Mouse (Mus musculus) limb, embryonic 13.5 days (tissue): ENCODE results near the gene Caskin2. TPM values are rescaled to one million over a fixed set of nuclear protein-coding genes. Genes with fewer than 3 reads are reported as not detected.

Experiments used
- ATAC-seq: fragments of 200-750 bp; cut with Nextera tagmentation; 2 replicates; pipeline ENCODE4 v1.8.0; 2017; ENCODE audit warnings: low read depth, moderate number of reproducible peaks, moderate TSS enrichment; ENCODE audit not compliant: low FRiP score
- H3K27ac ChIP-seq: fragments of 300-500 bp; sonication (generic); 2 replicates; pipeline ENCODE4 v1.5.1; 2015; ENCODE audit warnings: inconsistent platforms, mild to moderate bottlenecking, moderate library complexity
- H3K27me3 ChIP-seq: fragments of 300-500 bp; sonication (generic); 2 replicates; pipeline ENCODE4 v1.6.1; 2015; ENCODE audit warnings: mild to moderate bottlenecking, inconsistent platforms
- H3K36me3 ChIP-seq: fragments of 300-500 bp; sonication (generic); 2 replicates; pipeline ENCODE4 v1.6.1; 2015; ENCODE audit warnings: inconsistent platforms, mild to moderate bottlenecking, moderate library complexity
- H3K4me1 ChIP-seq: fragments of 300-500 bp; sonication (generic); 2 replicates; pipeline ENCODE4 v1.6.1; 2015; ENCODE audit warnings: inconsistent platforms
- H3K4me2 ChIP-seq: fragments of 300-500 bp; sonication (generic); replicated peaks from 2 replicates; pipeline ENCODE4 v1.6.1; 2015; ENCODE audit warnings: inconsistent platforms, mild to moderate bottlenecking, moderate library complexity
- H3K4me3 ChIP-seq: fragments of 300-500 bp; sonication (generic); 2 replicates; pipeline ENCODE4 v1.5.1; 2015; ENCODE audit warnings: moderate library complexity, mild to moderate bottlenecking, inconsistent platforms
- H3K9ac ChIP-seq: fragments of 300-500 bp; sonication (generic); 2 replicates; pipeline ENCODE4 v1.6.1; 2015; ENCODE audit warnings: mild to moderate bottlenecking, inconsistent platforms
- H3K9me3 ChIP-seq: fragments of 300-500 bp; sonication (generic); 2 replicates; pipeline ENCODE4 v1.6.1; 2016; ENCODE audit warnings: inconsistent platforms
- WGBS: fragments of 180-500 bp; shearing (Covaris S2); methylation state at CpG from one replicate; pipeline ENCODE4 v1.1.7; 2015; 5-methylcytosine and 5-hydroxymethylcytosine counted together
- polyA plus RNA-seq: library from polyadenylated mRNA; unstranded; fragments of >200 nt; fragmentation: Nextera tagmentation; extraction: Ambion mirVana; gene quantifications from 2 replicates; pipeline ENCODE4 v1.2.1, GENCODE M21; 2015

Gene Caskin2
- polyA plus RNA-seq, 1 experiment from 2014 or later, result 19.4 TPM

- Histone ChIP-seq H3K4me1 (peaks cover 33% of the 10 kb centered on the region), H3K27me3 (no peaks in the 10 kb centered on the region), H3K9me3 (peaks cover 4% of the 10 kb centered on the region; the same call in 1 of the 2 replicates), H3K9ac (no peak overlapping the region), H3K27ac (no peak overlapping the region), H3K4me2 (no peak overlapping the region), H3K36me3 (peaks cover 8% of the 10 kb centered on the region), H3K4me3 (no peak overlapping the region)
- ATAC-seq, result no peak
- 81% methylated on average over 6 of the region's 6 CpGs for WGBS
Observed at GRCm38 (mm10) chr11:115841044-115841443, 27.6 kb upstream of the Caskin2 start.

- 64% methylated on average over 3 of the region's 3 CpGs for whole genome bisulfite sequencing
- Histone ChIP-seq H3K4me3 (no peak overlapping the region), H3K4me2 (no peak overlapping the region), H3K9ac (no peak overlapping the region), H3K9me3 (no peaks in the 10 kb centered on the region), H3K27me3 (no peaks in the 10 kb centered on the region), H3K36me3 (no peaks in the 10 kb centered on the region), H3K27ac (no peak overlapping the region), H3K4me1 (peaks cover 33% of the 10 kb centered on the region)
- no peak for ATAC-seq
Observed at GRCm38 (mm10) chr11:115839732-115840131, 26.3 kb upstream of the Caskin2 start.

GRCm38 (mm10) chr11:115838895-115839311 is 25.5 kb upstream of the Caskin2 start:
- Histone ChIP-seq H3K9ac (no peak overlapping the region), H3K9me3 (no peaks in the 10 kb centered on the region), H3K4me2 (no peak overlapping the region), H3K27ac (no peak overlapping the region), H3K4me3 (no peak overlapping the region), H3K27me3 (no peaks in the 10 kb centered on the region), H3K36me3 (no peaks in the 10 kb centered on the region), H3K4me1 (peaks cover 40% of the 10 kb centered on the region)
- no peak for ATAC-seq
- 28% methylated on average over 4 of the region's 4 CpGs for WGBS

- 91% methylated on average over 22 of the region's 22 CpGs for WGBS
- no peak for ATAC-seq
Observed at GRCm38 (mm10) chr11:115837606-115838345, 24.3 kb upstream of the Caskin2 start.

GRCm38 (mm10) chr11:115836656-115837395 is 23.4 kb upstream of the Caskin2 start:
- WGBS, result 55% methylated on average over 11 of the region's 11 CpGs
- H3K27me3 ChIP-seq, result 0 out of 2 replicates have a peak, but pooled peaks cover under 1% of the 10 kb centered on the region
- H3K36me3 ChIP-seq, result no peaks in the 10 kb centered on the region
- H3K4me1 ChIP-seq, result peaks cover 53% of the 10 kb centered on the region
- no peak overlapping the region for H3K4me2 ChIP-seq
- ATAC-seq, result no peak
- no peak overlapping the region for H3K27ac ChIP-seq
- no peak overlapping the region for H3K4me3 ChIP-seq
- no peaks in the 10 kb centered on the region for H3K9me3 ChIP-seq
- no peak overlapping the region for H3K9ac ChIP-seq

More at GRCm38 (mm10) chr11:115837606-115838345, 24.3 kb upstream of the Caskin2 start:
- H3K4me2 ChIP-seq, result no peak overlapping the region
- H3K27ac ChIP-seq, result no peak overlapping the region
- no peak overlapping the region for H3K9ac ChIP-seq
- H3K4me1 ChIP-seq, result peaks cover 52% of the 10 kb centered on the region
- no peak overlapping the region for H3K4me3 ChIP-seq
- H3K27me3 ChIP-seq, result no peaks in the 10 kb centered on the region
- H3K9me3 ChIP-seq, result no peaks in the 10 kb centered on the region
- no peaks in the 10 kb centered on the region for H3K36me3 ChIP-seq

- H3K9ac ChIP-seq, result peak overlapping the region; percentile 50; the same call in 1 of the 2 replicates
- H3K27ac ChIP-seq, result no peak overlapping the region
- WGBS, result 50% methylated on average over 6 of the region's 6 CpGs
- peaks cover 53% of the 10 kb centered on the region for H3K4me1 ChIP-seq
- no peak for ATAC-seq
- H3K36me3 ChIP-seq, result no peaks in the 10 kb centered on the region
- no peaks in the 10 kb centered on the region for H3K9me3 ChIP-seq
- H3K27me3 ChIP-seq, result peaks cover 22% of the 10 kb centered on the region
- H3K4me2 ChIP-seq, result no peak overlapping the region
- H3K4me3 ChIP-seq, result no peak overlapping the region
Observed at GRCm38 (mm10) chr11:115834033-115834432, 20.6 kb upstream of the Caskin2 start.

- H3K9me3 ChIP-seq, result no peaks in the 10 kb centered on the region
- H3K4me2 ChIP-seq, result peak overlapping the region; percentile 23; the same call in 1 of the 2 replicates
- 0 out of 2 replicates have a peak overlapping the region, but pooled peaks have one; percentile 25 for H3K9ac ChIP-seq
- H3K27ac ChIP-seq, result peak overlapping the region; percentile 10; the same call in 1 of the 2 replicates
- H3K4me1 ChIP-seq, result peaks cover 51% of the 10 kb centered on the region
- WGBS, result 12% methylated on average over 8 of the region's 8 CpGs
- no peaks in the 10 kb centered on the region for H3K36me3 ChIP-seq
- peaks cover 22% of the 10 kb centered on the region for H3K27me3 ChIP-seq
- no peak overlapping the region for H3K4me3 ChIP-seq
- ATAC-seq, result no peak
Observed at GRCm38 (mm10) chr11:115833021-115833513, 19.6 kb upstream of the Caskin2 start.

- H3K4me1 ChIP-seq, result peaks cover 51% of the 10 kb centered on the region
- H3K9ac ChIP-seq, result 0 out of 2 replicates have a peak overlapping the region, but pooled peaks have one; percentile 25
Observed at GRCm38 (mm10) chr11:115832523-115832922, 19.1 kb upstream of the Caskin2 start.

GRCm38 (mm10) chr11:115832064-115832463 is 18.6 kb upstream of the Caskin2 start:
- no peak for ATAC-seq

More at GRCm38 (mm10) chr11:115832523-115832922, 19.1 kb upstream of the Caskin2 start:
- no peak overlapping the region for H3K4me3 ChIP-seq
- ATAC-seq, result 0 out of 2 replicates have a peak, but pooled peaks have one; percentile 20
- 8% methylated on average over 8 of the region's 8 CpGs for WGBS
- H3K27me3 ChIP-seq, result peaks cover 22% of the 10 kb centered on the region
- peak overlapping the region; percentile 23; the same call in 1 of the 2 replicates for H3K4me2 ChIP-seq
- H3K27ac ChIP-seq, result no peak overlapping the region
- no peaks in the 10 kb centered on the region for H3K36me3 ChIP-seq
- no peaks in the 10 kb centered on the region for H3K9me3 ChIP-seq

GRCm38 (mm10) chr11:115831518-115831917 is 18.1 kb upstream of the Caskin2 start:
- no peaks in the 10 kb centered on the region for H3K36me3 ChIP-seq
- H3K27ac ChIP-seq, result no peak overlapping the region; the same call in 1 of the 2 replicates
- WGBS, result 34% methylated on average over 3 of the region's 3 CpGs
- no peak overlapping the region for H3K4me3 ChIP-seq
- no peak overlapping the region for H3K4me2 ChIP-seq
- no peak for ATAC-seq
- H3K27me3 ChIP-seq, result peaks cover 25% of the 10 kb centered on the region
- H3K9ac ChIP-seq, result no peak overlapping the region
- peaks cover 47% of the 10 kb centered on the region for H3K4me1 ChIP-seq
- no peaks in the 10 kb centered on the region for H3K9me3 ChIP-seq

More at GRCm38 (mm10) chr11:115832064-115832463, 18.6 kb upstream of the Caskin2 start:
- no peak overlapping the region for H3K4me2 ChIP-seq
- no peak overlapping the region for H3K4me3 ChIP-seq
- no peak overlapping the region; the same call in 1 of the 2 replicates for H3K27ac ChIP-seq
- no peak overlapping the region for H3K9ac ChIP-seq
- 49% methylated on average over 6 of the region's 6 CpGs for WGBS
- no peaks in the 10 kb centered on the region for H3K36me3 ChIP-seq
- peaks cover 22% of the 10 kb centered on the region for H3K27me3 ChIP-seq
- H3K4me1 ChIP-seq, result peaks cover 50% of the 10 kb centered on the region
- no peaks in the 10 kb centered on the region for H3K9me3 ChIP-seq

- H3K9me3 ChIP-seq, result no peaks in the 10 kb centered on the region
- no peak overlapping the region for H3K27ac ChIP-seq
- no peak overlapping the region for H3K9ac ChIP-seq
- no peak for ATAC-seq
- H3K27me3 ChIP-seq, result peaks cover 30% of the 10 kb centered on the region
- no peaks in the 10 kb centered on the region for H3K36me3 ChIP-seq
- WGBS, result 19% methylated on average over 25 of the region's 25 CpGs
- peaks cover 47% of the 10 kb centered on the region for H3K4me1 ChIP-seq
- H3K4me3 ChIP-seq, result no peak overlapping the region
- H3K4me2 ChIP-seq, result no peak overlapping the region
Observed at GRCm38 (mm10) chr11:115830550-115831325, 17.3 kb upstream of the Caskin2 start.
